Mouse (Mus musculus): ENCODE measurements around the gene Erbb4. TPM values are rescaled to one million over a fixed set of nuclear protein-coding genes. Genes with fewer than 3 reads are reported as not detected.

Gene Erbb4
- polyA plus RNA-seq, 1 experiment from 2014 or later, result 0.02 TPM

DNA sequence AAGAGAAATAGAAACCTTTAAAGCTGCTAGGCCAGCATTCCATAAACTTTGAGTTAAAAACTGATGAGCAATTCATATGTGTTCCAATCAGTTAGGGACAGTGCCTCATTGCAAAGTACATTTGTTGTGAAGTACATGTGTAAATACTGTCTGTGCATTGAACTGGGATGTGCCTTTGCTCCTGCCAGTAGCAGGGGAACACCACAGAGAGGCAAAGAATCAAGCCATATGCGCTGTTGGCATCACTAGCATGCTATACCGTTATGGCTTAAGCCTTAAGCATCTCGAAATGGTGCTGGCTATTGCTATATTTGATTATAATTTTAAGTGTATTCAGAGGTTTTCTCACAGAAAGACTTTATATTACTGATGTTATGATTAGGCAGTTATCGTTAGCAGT lies 58.9 kb downstream of the Erbb4 start:
- DNase-seq (ENCODE audit: low spot score), result no peak
- H3K4me3 ChIP-seq (ENCODE audit: low read depth, low read length), result no peak overlapping the region
- no peaks in the 10 kb centered on the region for H3K4me1 ChIP-seq (ENCODE audit: insufficient read depth, low read depth, low read length)
- no peak for TF ChIP-seq CTCF (IDR thresholded peaks at IDR 0.05)
- TF ChIP-seq EP300 (IDR thresholded peaks at IDR 0.05), result no peak
- no peaks in the 10 kb centered on the region for H3K9me3 ChIP-seq (ENCODE audit: low read length)
- 76% methylated on average over 4 of the region's 4 CpGs for WGBS
- H3K4me2 ChIP-seq (replicated peaks; ENCODE audit: low read depth, low read length), result no peak overlapping the region
- no peaks in the 10 kb centered on the region for H3K27me3 ChIP-seq (replicated peaks; ENCODE audit: insufficient read depth, low read length)
- ATAC-seq, result no peak
- no peak overlapping the region for H3K9ac ChIP-seq (replicated peaks; ENCODE audit: low read depth)
- H3K27ac ChIP-seq (ENCODE audit: low read length), result no peak overlapping the region
- H3K36me3 ChIP-seq (ENCODE audit: insufficient read depth, low read length), result no peaks in the 10 kb centered on the region

DNA sequence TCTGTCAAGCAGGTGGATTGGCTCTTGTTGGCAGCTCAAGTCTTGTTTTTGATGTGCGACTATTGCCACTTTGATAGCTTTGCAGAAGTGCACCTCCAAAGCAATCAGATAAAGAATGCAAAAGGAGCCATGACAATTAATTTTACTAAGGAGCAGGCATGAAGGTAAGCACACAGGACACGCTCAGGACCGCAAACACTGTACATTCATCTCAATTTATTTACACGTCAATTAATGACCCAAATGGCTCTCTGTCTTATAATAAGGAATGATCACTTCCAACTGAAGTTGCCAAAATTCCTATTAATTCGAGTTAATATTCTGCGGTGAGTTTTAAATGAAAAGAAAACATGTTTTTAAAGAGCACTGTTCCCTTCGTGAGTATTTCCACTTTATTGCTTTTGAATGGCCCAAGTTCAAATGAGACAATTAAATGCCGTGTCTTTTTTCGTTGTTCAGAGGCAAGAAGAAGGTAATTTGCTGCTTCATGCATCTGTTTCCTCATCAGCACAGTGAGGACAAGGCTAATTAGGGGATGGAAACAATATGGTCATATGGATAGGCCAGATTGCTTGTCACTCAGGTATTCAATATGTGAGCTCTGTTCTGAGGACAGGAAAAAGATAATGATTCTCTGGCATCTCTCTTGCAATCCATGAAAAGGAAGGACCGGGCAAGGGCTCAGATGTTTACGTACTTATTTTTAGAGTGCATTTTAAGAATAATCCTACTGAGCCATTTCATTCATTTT lies 61.5 kb downstream of the Erbb4 start:
- H3K27ac ChIP-seq (ENCODE audit: low read length), result no peak overlapping the region

DNA sequence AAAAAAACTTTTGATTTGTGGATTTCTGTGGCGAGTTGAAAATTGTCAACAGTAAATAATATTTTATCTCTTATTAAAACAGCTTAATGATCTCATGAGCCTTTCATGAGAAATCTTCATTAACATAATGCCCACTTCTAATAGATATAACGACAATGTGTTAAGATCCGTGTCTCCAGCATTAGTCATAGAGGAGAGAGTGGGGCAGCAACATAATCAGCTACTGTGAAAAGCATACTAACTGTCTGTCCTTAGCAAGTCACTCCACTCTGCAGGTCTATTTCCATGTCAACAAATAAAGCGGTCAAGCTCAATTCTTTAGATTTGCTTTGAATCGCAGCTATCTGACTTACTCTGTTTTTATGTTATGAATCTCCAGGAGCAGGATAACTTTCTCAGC lies 80.0 kb downstream of the Erbb4 start:
- Histone ChIP-seq H3K4me2 (replicated peaks; ENCODE audit: low read depth, low read length) (no peak overlapping the region), H3K27me3 (replicated peaks; ENCODE audit: insufficient read depth, low read length) (no peaks in the 10 kb centered on the region), H3K9ac (replicated peaks; ENCODE audit: low read depth) (no peak overlapping the region), H3K9me3 (ENCODE audit: low read length) (no peaks in the 10 kb centered on the region), H3K36me3 (ENCODE audit: insufficient read depth, low read length) (no peaks in the 10 kb centered on the region), H3K4me1 (ENCODE audit: insufficient read depth, low read depth, low read length) (no peaks in the 10 kb centered on the region), H3K4me3 (ENCODE audit: low read depth, low read length) (no peak overlapping the region), H3K27ac (ENCODE audit: low read length) (no peak overlapping the region)
- no peak for ATAC-seq
- TF ChIP-seq EP300 (IDR thresholded peaks at IDR 0.05) (no peak), CTCF (IDR thresholded peaks at IDR 0.05) (no peak)
- WGBS, result 66% methylated on average over 5 of the region's 5 CpGs
- no peak for DNase-seq (ENCODE audit: low spot score)

More for the DNA sequence above, 61.5 kb downstream of the Erbb4 start:
- H3K9me3 ChIP-seq (ENCODE audit: low read length), result no peaks in the 10 kb centered on the region
- H3K36me3 ChIP-seq (ENCODE audit: insufficient read depth, low read length), result no peaks in the 10 kb centered on the region
- no peak overlapping the region for H3K9ac ChIP-seq (replicated peaks; ENCODE audit: low read depth)
- WGBS, result 84% methylated on average over 11 of the region's 11 CpGs
- no peak overlapping the region for H3K4me2 ChIP-seq (replicated peaks; ENCODE audit: low read depth, low read length)
- ATAC-seq, result no peak
- no peak for TF ChIP-seq EP300 (IDR thresholded peaks at IDR 0.05)
- DNase-seq (ENCODE audit: low spot score), result no peak
- no peaks in the 10 kb centered on the region for H3K27me3 ChIP-seq (replicated peaks; ENCODE audit: insufficient read depth, low read length)
- no peaks in the 10 kb centered on the region for H3K4me1 ChIP-seq (ENCODE audit: insufficient read depth, low read depth, low read length)
- no peak overlapping the region for H3K4me3 ChIP-seq (ENCODE audit: low read depth, low read length)

DNA sequence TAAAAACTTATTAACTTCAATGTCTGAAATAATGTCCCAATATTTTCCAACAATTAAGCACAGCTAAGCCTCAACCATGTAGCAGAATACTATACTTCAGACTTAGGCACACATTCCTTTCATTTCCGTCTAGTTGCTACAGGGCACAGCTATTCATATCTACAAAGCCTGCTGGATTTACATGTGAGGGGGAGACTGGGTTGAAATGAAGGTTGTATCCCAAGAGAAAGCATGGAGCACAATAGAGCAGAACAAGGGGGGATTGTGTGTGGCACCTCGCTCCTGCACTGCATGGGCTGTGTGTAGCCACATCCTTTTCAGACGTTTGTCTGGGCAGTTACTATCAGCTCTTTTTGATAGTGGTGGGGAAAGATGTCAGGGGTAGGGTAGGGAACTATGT lies 83.0 kb downstream of the Erbb4 start:
- Histone ChIP-seq H3K4me1 (ENCODE audit: insufficient read depth, low read depth, low read length) (no peaks in the 10 kb centered on the region), H3K36me3 (ENCODE audit: insufficient read depth, low read length) (no peaks in the 10 kb centered on the region), H3K27me3 (replicated peaks; ENCODE audit: insufficient read depth, low read length) (no peaks in the 10 kb centered on the region), H3K4me2 (replicated peaks; ENCODE audit: low read depth, low read length) (no peak overlapping the region), H3K9ac (replicated peaks; ENCODE audit: low read depth) (no peak overlapping the region), H3K27ac (ENCODE audit: low read length) (no peak overlapping the region), H3K4me3 (ENCODE audit: low read depth, low read length) (no peak overlapping the region), H3K9me3 (ENCODE audit: low read length) (no peaks in the 10 kb centered on the region)
- no peak for ATAC-seq
- DNase-seq (ENCODE audit: low spot score), result no peak
- TF ChIP-seq EP300 (IDR thresholded peaks at IDR 0.05) (no peak), CTCF (IDR thresholded peaks at IDR 0.05) (no peak)
- 31% methylated on average over 3 of the region's 3 CpGs for WGBS

DNA sequence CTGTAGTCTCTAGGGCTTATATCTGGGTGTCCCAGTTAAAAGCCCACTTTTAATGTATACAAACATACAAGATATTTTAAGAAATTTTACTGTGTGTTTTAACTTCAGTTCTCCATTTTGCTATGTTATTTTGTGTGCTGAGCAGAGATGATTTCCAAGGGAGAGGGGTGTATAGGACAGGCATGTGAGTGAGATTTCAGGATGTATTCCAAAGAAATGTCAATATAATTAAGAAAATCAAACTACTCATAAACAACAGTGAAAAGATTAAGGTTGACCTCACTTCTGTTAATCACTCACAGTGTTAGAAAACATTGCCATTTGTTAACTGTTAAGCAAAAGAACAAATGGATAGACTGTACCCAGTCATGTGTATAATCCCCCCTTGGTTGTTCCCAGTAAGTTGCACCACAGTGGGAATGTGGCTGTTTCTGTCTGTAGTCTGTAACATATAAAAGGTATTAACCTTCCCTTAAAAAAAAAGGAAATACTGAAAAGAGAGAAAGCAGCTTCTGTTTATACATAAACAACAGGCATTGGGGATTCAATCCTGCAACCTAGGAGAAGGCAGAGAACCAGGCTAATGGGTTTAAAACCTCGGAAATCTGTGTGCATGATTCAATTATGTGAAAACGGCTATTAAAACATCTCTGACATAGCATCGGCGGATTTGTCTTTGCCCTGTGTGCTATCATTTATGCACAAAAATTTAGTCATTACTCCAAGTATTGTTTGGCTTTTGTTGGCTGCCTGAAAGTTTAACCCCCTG lies 84.5 kb downstream of the Erbb4 start:
- 66% methylated on average over 4 of the region's 4 CpGs for WGBS
- DNase-seq (ENCODE audit: low spot score), result no peak
- no peak for ATAC-seq

DNA sequence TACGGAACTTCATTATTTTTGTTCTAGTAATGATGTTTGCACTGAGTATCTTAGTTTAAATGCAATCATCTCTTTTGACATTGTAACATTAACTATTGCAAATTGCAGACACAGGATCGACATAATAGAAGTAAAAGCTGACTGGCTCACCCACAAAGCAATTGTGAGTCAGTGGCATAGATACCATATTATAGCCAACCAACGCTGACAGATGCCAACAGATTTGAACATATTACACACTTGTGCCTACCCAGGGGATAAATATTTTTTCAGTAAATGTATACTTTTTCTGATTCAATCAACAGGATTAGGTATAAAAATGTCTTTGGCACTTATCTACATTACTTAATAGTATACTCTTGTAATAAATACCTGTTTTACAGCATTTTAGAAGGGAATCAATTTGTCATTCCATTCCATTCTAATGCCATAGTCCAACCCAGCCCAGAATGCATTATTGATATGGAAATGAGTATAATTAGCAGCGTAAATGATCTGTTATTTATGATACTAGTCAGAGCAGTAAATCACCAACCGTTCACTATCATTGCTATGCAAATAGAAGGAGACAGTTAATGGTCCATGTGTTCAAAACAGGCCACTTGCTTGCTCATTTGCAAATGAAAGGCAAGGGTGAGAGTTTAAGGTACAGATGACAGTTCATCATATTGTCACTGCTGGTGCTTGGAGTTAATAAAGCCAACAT lies 97.9 kb downstream of the Erbb4 start:
- H3K27me3 ChIP-seq (replicated peaks; ENCODE audit: insufficient read depth, low read length), result no peaks in the 10 kb centered on the region
- TF ChIP-seq CTCF (IDR thresholded peaks at IDR 0.05) (no peak), EP300 (IDR thresholded peaks at IDR 0.05) (no peak)
- no peaks in the 10 kb centered on the region for H3K4me1 ChIP-seq (ENCODE audit: insufficient read depth, low read depth, low read length)
- no peaks in the 10 kb centered on the region for H3K9me3 ChIP-seq (ENCODE audit: low read length)
- ATAC-seq (no peak), DNase-seq (ENCODE audit: low spot score) (no peak)
- H3K4me2 ChIP-seq (replicated peaks; ENCODE audit: low read depth, low read length), result no peak overlapping the region
- no peak overlapping the region for H3K4me3 ChIP-seq (ENCODE audit: low read depth, low read length)
- WGBS, result 80% methylated on average over 5 of the region's 5 CpGs
- no peak overlapping the region for H3K27ac ChIP-seq (ENCODE audit: low read length)
- no peak overlapping the region for H3K9ac ChIP-seq (replicated peaks; ENCODE audit: low read depth)
- H3K36me3 ChIP-seq (ENCODE audit: insufficient read depth, low read length), result no peaks in the 10 kb centered on the region

More for the DNA sequence above, 84.5 kb downstream of the Erbb4 start:
- Histone ChIP-seq H3K27me3 (replicated peaks; ENCODE audit: insufficient read depth, low read length) (no peaks in the 10 kb centered on the region), H3K9me3 (ENCODE audit: low read length) (no peaks in the 10 kb centered on the region), H3K4me2 (replicated peaks; ENCODE audit: low read depth, low read length) (no peak overlapping the region), H3K4me1 (ENCODE audit: insufficient read depth, low read depth, low read length) (no peaks in the 10 kb centered on the region), H3K27ac (ENCODE audit: low read length) (no peak overlapping the region), H3K4me3 (ENCODE audit: low read depth, low read length) (no peak overlapping the region), H3K9ac (replicated peaks; ENCODE audit: low read depth) (no peak overlapping the region), H3K36me3 (ENCODE audit: insufficient read depth, low read length) (no peaks in the 10 kb centered on the region)
- TF ChIP-seq EP300 (IDR thresholded peaks at IDR 0.05), result no peak
- no peak for TF ChIP-seq CTCF (IDR thresholded peaks at IDR 0.05)

Data from lung, postnatal 0 days (tissue).